Mouse (Mus musculus) lung, postnatal 0 days (tissue): ENCODE measurements at regions not wholly inside any gene's neighbourhood (a gene's known extent, or its start where the extent isn't known, plus 50 kb on each side); places are given as distances from the start of the nearest gene placed in this dataset.

ENCODE experiments used
- ATAC-seq: fragments of 200-750 bp; cut with Nextera tagmentation; 2 replicates; pipeline ENCODE4 v1.8.0; 2017; ENCODE audit warnings: moderate library complexity
- DNase-seq: peaks from one replicate; pipeline ENCODE4 v3.0.0-alpha.2; 2016; ENCODE audit warnings: low spot score
- H3K27ac ChIP-seq: fragments of 300-500 bp; sonication (generic); 2 replicates; pipeline ENCODE4 v1.5.1; 2014; ENCODE audit warnings: antibody characterized with exemption, mild to moderate bottlenecking, low read length, mixed read lengths
- H3K27me3 ChIP-seq: fragments of 300-500 bp; sonication (generic); replicated peaks from 2 replicates; pipeline ENCODE4 v1.6.1; 2014; ENCODE audit warnings: low read length, mixed read lengths; ENCODE audit not compliant: insufficient read depth
- H3K36me3 ChIP-seq: fragments of 300-500 bp; sonication (generic); 2 replicates; pipeline ENCODE4 v1.6.1; 2014; ENCODE audit warnings: low read length, mixed read lengths; ENCODE audit not compliant: insufficient read depth
- H3K4me1 ChIP-seq: fragments of 300-500 bp; sonication (generic); 2 replicates; pipeline ENCODE4 v1.6.1; 2014; ENCODE audit warnings: antibody characterized with exemption, low read depth, low read length, mixed read lengths; ENCODE audit not compliant: insufficient read depth
- H3K4me2 ChIP-seq: fragments of 300-500 bp; sonication (generic); replicated peaks from 2 replicates; pipeline ENCODE4 v1.6.1; 2014; ENCODE audit warnings: low read depth, mild to moderate bottlenecking, low read length, moderate library complexity, mixed read lengths
- H3K4me3 ChIP-seq: fragments of 300-500 bp; sonication (generic); 2 replicates; pipeline ENCODE4 v1.5.1; 2014; ENCODE audit warnings: low read depth, low read length
- H3K9ac ChIP-seq: fragments of 300-500 bp; sonication (generic); replicated peaks from 2 replicates; pipeline ENCODE4 v1.6.1; 2014; ENCODE audit warnings: low read depth, mild to moderate bottlenecking
- H3K9me3 ChIP-seq: fragments of 300-500 bp; sonication (generic); 2 replicates; pipeline ENCODE4 v1.6.1; 2016; ENCODE audit warnings: low read length, mixed read lengths
- CTCF ChIP-seq: IDR thresholded peaks from 2 replicates; pipeline ENCODE4 v1.5.1; 2016; ENCODE audit warnings: antibody characterized with exemption, mild to moderate bottlenecking
- EP300 ChIP-seq: IDR thresholded peaks from 2 replicates; pipeline ENCODE4 v1.6.1; 2016; ENCODE audit warnings: antibody characterized with exemption, mild to moderate bottlenecking, control low read depth
- WGBS: fragments of 180-500 bp; shearing (Covaris S2); extraction: QIAGEN DNeasy Blood & Tissue Kit; methylation state at CpG from one replicate; pipeline ENCODE4 v1.1.7; 2014; 5-methylcytosine and 5-hydroxymethylcytosine counted together

DNA sequence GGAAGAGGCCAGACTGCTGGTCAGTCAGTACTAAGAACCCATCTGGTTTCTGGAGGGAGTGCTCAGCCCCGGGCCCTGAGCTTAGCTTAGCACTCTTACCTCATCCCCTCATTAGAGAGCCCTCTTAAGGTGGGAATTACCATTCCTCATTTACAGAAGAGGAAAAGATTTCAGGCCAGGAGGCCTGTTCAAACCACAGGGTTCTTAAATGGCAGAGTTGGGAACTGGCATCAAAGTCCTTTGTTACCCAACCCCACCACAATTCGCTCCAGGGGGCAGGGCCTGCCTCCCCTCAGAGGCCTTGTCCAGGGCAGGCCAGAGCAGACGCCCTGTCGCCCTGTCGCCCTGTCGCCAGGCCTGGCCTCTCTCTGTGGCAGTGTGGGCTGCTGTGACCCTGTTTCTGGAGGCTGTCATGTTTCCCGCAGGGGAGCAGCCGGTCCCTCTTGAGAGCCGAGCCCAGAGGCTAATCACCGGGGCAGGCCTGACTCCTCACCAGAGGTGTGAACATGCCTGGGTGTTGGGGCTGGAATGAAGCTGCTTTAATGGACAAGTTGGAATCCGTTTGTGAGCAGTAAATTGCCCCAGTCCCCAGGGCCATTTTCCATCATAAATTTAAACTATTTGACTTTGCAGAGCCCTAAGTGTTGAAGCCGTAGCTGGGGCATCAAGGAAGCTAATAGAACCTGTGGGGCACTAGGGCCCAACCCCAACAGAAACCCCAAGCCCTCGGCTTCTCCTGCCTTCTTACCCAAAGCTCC, 116.9 kb upstream of the Haao start:
- no peaks in the 10 kb centered on the region for H3K36me3 ChIP-seq
- no peak for DNase-seq
- peaks cover under 1% of the 10 kb centered on the region; the same call in 1 of the 2 replicates for H3K4me1 ChIP-seq
- no peak for ATAC-seq
- no peaks in the 10 kb centered on the region for H3K9me3 ChIP-seq
- WGBS, result 54% methylated on average over 13 of the region's 13 CpGs
- no peak overlapping the region for H3K9ac ChIP-seq
- no peak overlapping the region for H3K27ac ChIP-seq
- TF ChIP-seq CTCF (no peak), EP300 (no peak)
- H3K4me3 ChIP-seq, result no peak overlapping the region
- H3K27me3 ChIP-seq, result no peaks in the 10 kb centered on the region
- H3K4me2 ChIP-seq, result no peak overlapping the region

DNA sequence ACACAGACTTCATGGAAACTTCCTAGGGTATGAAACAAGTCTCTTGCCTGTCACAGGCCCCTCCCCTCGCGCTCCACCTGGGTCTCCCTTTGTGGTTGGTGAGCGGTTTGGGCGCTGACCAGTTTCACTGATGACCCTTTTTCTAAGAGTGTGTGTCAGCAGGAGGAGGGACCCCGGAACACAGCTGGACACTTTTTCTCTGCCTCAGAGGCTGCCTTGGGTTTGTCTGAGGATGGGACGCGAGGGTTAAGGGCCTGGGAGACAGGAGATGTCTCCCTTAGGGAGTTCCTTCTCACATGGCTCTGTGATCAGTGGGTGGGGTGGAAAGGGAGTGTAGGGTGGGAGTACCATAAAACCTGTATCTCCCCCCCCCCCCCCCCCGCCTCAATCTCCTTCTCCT, 115.8 kb upstream of the Haao start:
- no peak overlapping the region for H3K27ac ChIP-seq
- WGBS, result 87% methylated on average over 7 of the region's 8 CpGs
- no peaks in the 10 kb centered on the region for H3K36me3 ChIP-seq
- no peak overlapping the region for H3K4me3 ChIP-seq
- no peaks in the 10 kb centered on the region for H3K9me3 ChIP-seq
- no peak overlapping the region for H3K9ac ChIP-seq
- DNase-seq, result no peak
- H3K4me1 ChIP-seq, result peaks cover 6% of the 10 kb centered on the region; the same call in 1 of the 2 replicates
- TF ChIP-seq CTCF (no peak), EP300 (no peak)
- no peak for ATAC-seq
- H3K4me2 ChIP-seq, result no peak overlapping the region
- H3K27me3 ChIP-seq, result no peaks in the 10 kb centered on the region

DNA sequence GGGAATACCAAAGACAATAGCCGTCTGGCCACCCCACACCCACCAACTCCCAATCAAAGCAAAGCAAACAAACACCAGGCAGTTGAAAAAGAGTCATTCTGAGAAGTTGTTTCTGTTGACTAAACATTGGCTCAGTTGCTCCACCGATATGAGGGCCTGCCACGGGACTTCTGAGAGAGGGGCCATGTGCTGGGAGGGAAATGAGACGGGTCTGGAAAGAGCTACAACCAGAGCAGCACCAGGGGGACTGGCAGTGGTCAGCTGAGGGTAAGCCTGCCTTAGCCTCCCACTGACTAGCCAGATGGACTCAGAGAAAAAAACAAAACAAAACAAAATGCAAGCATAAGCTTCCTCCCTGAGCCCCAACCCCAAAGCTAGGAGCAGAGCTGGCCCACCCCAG, 115.1 kb upstream of the Haao start:
- Histone ChIP-seq H3K9me3 (no peaks in the 10 kb centered on the region), H3K4me2 (no peak overlapping the region), H3K27me3 (no peaks in the 10 kb centered on the region), H3K9ac (no peak overlapping the region), H3K4me1 (peaks cover 7% of the 10 kb centered on the region; the same call in 1 of the 2 replicates), H3K27ac (no peak overlapping the region), H3K4me3 (no peak overlapping the region), H3K36me3 (no peaks in the 10 kb centered on the region)
- WGBS, result 21% methylated on average over 4 of the region's 4 CpGs
- TF ChIP-seq CTCF (no peak), EP300 (no peak)
- no peak for DNase-seq
- no peak for ATAC-seq

DNA sequence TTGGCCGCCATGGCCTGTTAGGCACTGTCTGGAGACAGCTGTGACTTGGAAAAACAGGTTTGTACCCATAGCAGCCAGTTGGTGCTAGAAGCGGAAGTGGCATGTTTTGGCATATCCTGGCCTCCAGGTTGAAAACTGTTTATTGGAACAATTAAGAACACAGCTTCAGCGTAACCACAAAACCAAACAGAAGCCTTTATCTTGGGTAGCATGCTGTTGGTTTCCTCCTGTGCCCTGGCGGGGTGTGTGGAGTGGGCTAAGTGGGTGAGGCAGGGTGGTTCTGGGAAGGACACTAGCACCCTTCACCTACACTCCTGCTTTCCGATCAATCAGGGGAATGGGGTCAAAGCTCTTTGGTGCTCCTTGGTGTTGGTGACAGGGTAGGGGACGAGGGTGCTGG, 114.4 kb upstream of the Haao start:
- TF ChIP-seq EP300 (no peak), CTCF (no peak)
- ATAC-seq, result no peak

DNA sequence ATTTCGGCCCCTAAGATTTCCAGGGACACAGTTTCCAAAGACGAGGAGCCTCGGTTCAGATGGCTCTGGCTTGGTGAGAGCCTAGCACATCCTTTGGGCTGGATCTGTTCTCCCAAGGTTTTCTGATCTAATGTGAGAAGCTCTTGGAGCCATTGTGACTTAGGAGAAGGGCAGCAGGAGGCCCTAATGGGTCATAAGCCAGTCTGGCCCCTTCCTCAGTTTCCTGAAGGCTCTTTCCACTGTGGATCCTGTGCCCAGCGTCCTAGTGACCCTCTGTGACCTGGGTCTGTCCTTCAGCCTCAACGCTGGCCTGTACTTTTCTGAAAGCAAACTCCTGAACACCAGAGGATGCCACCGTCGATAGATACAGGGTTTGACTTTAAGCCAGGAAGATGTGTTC, 113.1 kb upstream of the Haao start:
- ATAC-seq (no peak), DNase-seq (no peak)
- Histone ChIP-seq H3K27ac (no peak overlapping the region), H3K4me2 (no peak overlapping the region), H3K4me1 (peaks cover 10% of the 10 kb centered on the region; the same call in 1 of the 2 replicates), H3K9ac (no peak overlapping the region), H3K4me3 (no peak overlapping the region), H3K27me3 (no peaks in the 10 kb centered on the region), H3K36me3 (no peaks in the 10 kb centered on the region), H3K9me3 (no peaks in the 10 kb centered on the region)
- TF ChIP-seq CTCF (no peak), EP300 (no peak)
- WGBS, result 71% methylated on average over 7 of the region's 7 CpGs

More for the DNA sequence above, 114.4 kb upstream of the Haao start:
- Histone ChIP-seq H3K4me3 (no peak overlapping the region), H3K36me3 (no peaks in the 10 kb centered on the region), H3K9me3 (no peaks in the 10 kb centered on the region), H3K4me2 (no peak overlapping the region), H3K27me3 (no peaks in the 10 kb centered on the region), H3K27ac (no peak overlapping the region), H3K4me1 (peaks cover 7% of the 10 kb centered on the region; the same call in 1 of the 2 replicates), H3K9ac (no peak overlapping the region)
- no peak for DNase-seq
- 75% methylated on average over 6 of the region's 6 CpGs for WGBS

DNA sequence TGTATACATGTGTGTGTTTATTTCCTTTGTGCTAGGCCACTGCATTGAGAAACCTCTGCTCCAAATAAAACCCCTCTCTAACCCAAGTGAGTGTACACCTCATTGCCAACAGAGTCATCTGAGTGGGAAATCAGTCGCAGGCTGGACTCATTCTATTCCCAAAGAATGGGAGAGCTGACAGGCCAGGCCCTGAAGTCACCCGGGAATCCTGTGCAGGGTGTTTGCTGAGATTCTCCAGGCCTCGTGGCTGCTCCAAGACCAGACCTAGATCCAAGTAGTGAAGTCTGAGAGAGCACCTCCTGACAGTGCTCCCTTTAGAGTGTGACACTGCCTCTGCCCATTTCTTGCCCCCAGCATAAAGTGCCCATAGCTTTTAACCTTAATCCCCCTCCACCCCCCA, 112.4 kb upstream of the Haao start:
- no peak for DNase-seq
- WGBS, result 22% methylated on average over 3 of the region's 3 CpGs
- H3K27ac ChIP-seq, result no peak overlapping the region; the same call in 1 of the 2 replicates

More for the DNA sequence above, 112.4 kb upstream of the Haao start:
- no peak overlapping the region for H3K9ac ChIP-seq
- no peaks in the 10 kb centered on the region for H3K36me3 ChIP-seq
- no peaks in the 10 kb centered on the region for H3K9me3 ChIP-seq
- no peak overlapping the region for H3K4me2 ChIP-seq
- peaks cover 10% of the 10 kb centered on the region; the same call in 1 of the 2 replicates for H3K4me1 ChIP-seq
- no peaks in the 10 kb centered on the region for H3K27me3 ChIP-seq
- no peak for ATAC-seq
- H3K4me3 ChIP-seq, result no peak overlapping the region
- TF ChIP-seq CTCF (no peak), EP300 (no peak)
